8 mouse cellular contexts compared by ENCODE assay signal in the genomic region with DNA sequence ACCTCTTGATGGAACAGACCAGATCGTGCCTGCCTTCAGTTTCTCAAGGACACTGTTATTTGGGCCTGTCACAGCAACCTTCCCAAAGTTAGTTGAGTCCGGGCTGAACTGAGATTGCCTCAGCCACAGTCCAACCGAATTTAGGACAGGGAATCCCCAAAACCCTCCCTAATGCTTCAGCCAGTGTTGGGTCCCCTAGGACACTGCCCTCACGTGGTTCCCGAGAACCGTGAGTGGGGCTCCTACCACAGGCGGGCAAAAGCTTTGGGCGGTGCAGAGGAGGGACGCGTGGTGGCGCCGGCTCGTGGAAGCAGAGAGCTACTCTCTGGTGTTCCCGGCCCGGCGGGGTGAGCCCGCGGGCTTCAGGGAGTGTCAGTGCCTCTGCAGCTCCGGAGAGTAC. TPM values are rescaled to one million over a fixed set of nuclear protein-coding genes. Genes with fewer than 3 reads are reported as not detected.
DNase-seq lines count a peak whose midpoint lies in the region; ATAC-seq lines count a peak whose summit lies in the region.

No protein-coding gene starts in this region.

- peak; percentile 54 to 81 for DNase-seq in adrenal gland, adult (ENCODE audit: inconsistent age in 2 of 2, low spot score in 1 of 2)
- peak; percentile 89 to 92 for DNase-seq in cerebellum, postnatal 25 days
- peak; percentile 9 to 15 for DNase-seq in frontal cortex, postnatal 25 days (ENCODE audit: low spot score in 2 of 2)
- DNase-seq in heart, postnatal 4 days = peak; percentile 57
- peak; percentile 23 to 29 for DNase-seq in layer of hippocampus, postnatal 25 days (ENCODE audit: extremely low spot score in 1 of 2, low spot score in 1 of 2)
- DNase-seq in lung, postnatal 36 days = peak; percentile 75
- DNase-seq in right cerebral cortex, postnatal 36 days (ENCODE audit: low spot score in 2 of 2) = peak; percentile 11 to 13

- ATAC-seq in erythroblast, adult 5-6 weeks (replicated peaks; ENCODE audit: low FRiP score, poor library complexity, severe bottlenecking) = no peak

RNA-seq across cellular contexts. Expression of a gene that starts 1.9 kb away (rescaled TPM):
- total RNA-seq in heart, postnatal 4 days (2021) = 1 to 10 TPM; 1.8 to 2.1 TPM
- 1 to 10 TPM; 4.2 to 4.4 TPM for total RNA-seq in layer of hippocampus, postnatal 25 days (2021)
- not detected in 2 replicates for total RNA-seq in erythroblast, adult 5-6 weeks (2015; ENCODE audit: low replicate concordance)
- not detected in 2 replicates for total RNA-seq in erythroblast, adult 5-6 weeks (2017; ENCODE audit: low replicate concordance)

Comparison
In these comparisons a context has a peak if more than half of its experiments do, and no peak if none do; other contexts are left out.
1. DNase-seq: peak in every context shown above with its lines; median percentile 90 in cerebellum, postnatal 25 days; 75 in lung, postnatal 36 days; 68 in adrenal gland, adult; 57 in heart, postnatal 4 days; 26 in layer of hippocampus, postnatal 25 days; 12 in frontal cortex, postnatal 25 days; 12 in right cerebral cortex, postnatal 36 days.